Mouse (Mus musculus): ENCODE results near the gene Iqcf1. TPM values are rescaled to one million over a fixed set of nuclear protein-coding genes. Genes with fewer than 3 reads are reported as not detected.

Iqcf1 gene
- total RNA-seq, 2 experiments from 2014 or later: not detected

Other genes with a start within 250 kb of the Iqcf1 start
- 1 to 10 TPM; 1.5 to 1.7 TPM for gene Poc1a, start 218.9 kb upstream of the Iqcf1 start, total RNA-seq (2021)
- 10 to 100 TPM; 24.9 to 28.3 TPM for gene Dusp7, start 131.3 kb upstream of the Iqcf1 start, total RNA-seq (2021)
- gene Rpl29, start 70.5 kb upstream of the Iqcf1 start, total RNA-seq (2021): 100 to 1,000 TPM; 218 to 266 TPM
- 10 to 100 TPM in 1 of 2 experiments, 1 to 10 TPM in 1; 9.0 to 12.3 TPM for gene Acy1, start 61.6 kb upstream of the Iqcf1 start, total RNA-seq (2021)
- 1 to 10 TPM; 3.5 to 4.5 TPM for gene Abhd14b, start 52.5 kb upstream of the Iqcf1 start, total RNA-seq (2021)
- 10 to 100 TPM; 14.6 to 15.7 TPM for gene Abhd14a, start 52.3 kb upstream of the Iqcf1 start, total RNA-seq (2021)
- gene Pcbp4, start 46.7 kb upstream of the Iqcf1 start, total RNA-seq (2021): 10 to 100 TPM; 58.0 to 58.3 TPM
- under 1 TPM in 1 of 2 experiments, not detected in 1; 0.30 TPM for gene Gpr62, start 34.0 kb upstream of the Iqcf1 start, total RNA-seq (2021)
- gene Rrp9, start 24.0 kb upstream of the Iqcf1 start, total RNA-seq (2021): 10 to 100 TPM; 16.7 to 22.2 TPM
- gene Parp3, start 23.0 kb upstream of the Iqcf1 start, total RNA-seq (2021): 10 to 100 TPM; 62.1 to 78.7 TPM
- not detected for gene Iqcf5, start 14.6 kb downstream of the Iqcf1 start, total RNA-seq (2021)
- not detected for gene Iqcf3, start 61.7 kb downstream of the Iqcf1 start, total RNA-seq (2021)
- not detected for gene Iqcf4, start 71.0 kb downstream of the Iqcf1 start, total RNA-seq (2021)
- gene Iqcf6, start 126.6 kb downstream of the Iqcf1 start, total RNA-seq (2021): not detected
- not detected for gene Grm2, start 156.1 kb downstream of the Iqcf1 start, total RNA-seq (2021)
- 10 to 100 TPM; 26.0 to 27.3 TPM for gene Tex264, start 186.0 kb downstream of the Iqcf1 start, total RNA-seq (2021)